Mouse (Mus musculus) gastrocnemius, postnatal 10 days (tissue): ENCODE measurements at regions not wholly inside any gene's neighbourhood (a gene's known extent, or its start where the extent isn't known, plus 50 kb on each side); places are given as distances from the start of the nearest gene placed in this dataset.
A peak's percentile ranks its signal among the peaks of the same experiment; 100 is the strongest.

Source experiments
- DNase-seq: peaks from one replicate; pipeline ENCODE4 v3.0.0; 2021; ENCODE audit warnings: mixed read lengths

- DNase-seq: no peak
Observed at GRCm38 (mm10) chr1:63365126-63365525, 80.6 kb upstream of the Adam23 start.

GRCm38 (mm10) chr1:63367697-63368376, 77.9 kb upstream of the Adam23 start:
- DNase-seq: no peak

GRCm38 (mm10) chr1:63368921-63369320, 76.8 kb upstream of the Adam23 start:
- DNase-seq: no peak

- DNase-seq: no peak
Observed at GRCm38 (mm10) chr1:63369561-63369960, 76.1 kb upstream of the Adam23 start.

GRCm38 (mm10) chr1:63383110-63383509, 62.6 kb upstream of the Adam23 start:
- DNase-seq: peak; percentile 27

GRCm38 (mm10) chr1:63385116-63385515, 60.6 kb upstream of the Adam23 start:
- DNase-seq: no peak

GRCm38 (mm10) chr1:63395427-63395826, 50.3 kb upstream of the Adam23 start:
- no peak for DNase-seq
